Mouse (Mus musculus) lung, postnatal 10 days (tissue): ENCODE measurements around the gene Dapl1.

ENCODE experiments used
- DNase-seq: peaks from one replicate; pipeline ENCODE4 v3.0.0; 2021

Dapl1 gene

DNA sequence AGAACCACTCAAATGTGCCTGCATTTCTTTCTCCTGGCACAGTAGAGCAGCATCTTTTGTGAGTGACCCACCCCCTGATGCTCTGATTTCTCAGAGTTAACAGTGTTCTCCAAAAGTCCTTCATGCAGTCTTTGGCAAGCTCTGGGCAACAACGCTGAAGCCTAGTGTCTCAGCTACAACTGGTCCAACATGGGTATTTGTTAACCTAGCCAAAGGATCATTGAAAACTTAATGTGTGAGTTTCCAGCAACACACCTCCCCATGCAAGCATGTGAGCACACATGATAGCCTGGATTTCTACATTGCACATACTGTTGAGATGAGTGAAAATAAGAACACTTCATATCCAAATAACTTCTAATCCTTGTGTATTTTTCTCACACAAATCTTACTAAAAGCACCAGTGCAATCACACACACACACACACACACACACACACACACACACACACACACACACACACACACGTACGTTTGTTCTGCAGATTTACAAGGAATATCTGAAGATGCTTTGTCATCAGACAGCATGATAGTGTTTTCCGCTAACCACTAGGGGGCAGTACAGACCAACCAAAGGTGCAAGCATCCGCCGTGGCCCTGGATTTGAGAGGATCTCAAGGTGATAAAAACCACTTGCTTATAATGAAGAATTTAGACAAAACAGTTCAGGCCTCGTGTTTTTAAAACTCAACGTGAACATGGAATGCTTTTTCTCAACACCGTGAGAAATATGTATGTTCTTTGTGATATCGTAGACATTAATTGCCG, 56.9 kb downstream of the Dapl1 start:
- peak; percentile 91 for DNase-seq

GRCm38 (mm10) chr2:59543543-59544065, 59.2 kb downstream of the Dapl1 start:
- DNase-seq = no peak

DNA sequence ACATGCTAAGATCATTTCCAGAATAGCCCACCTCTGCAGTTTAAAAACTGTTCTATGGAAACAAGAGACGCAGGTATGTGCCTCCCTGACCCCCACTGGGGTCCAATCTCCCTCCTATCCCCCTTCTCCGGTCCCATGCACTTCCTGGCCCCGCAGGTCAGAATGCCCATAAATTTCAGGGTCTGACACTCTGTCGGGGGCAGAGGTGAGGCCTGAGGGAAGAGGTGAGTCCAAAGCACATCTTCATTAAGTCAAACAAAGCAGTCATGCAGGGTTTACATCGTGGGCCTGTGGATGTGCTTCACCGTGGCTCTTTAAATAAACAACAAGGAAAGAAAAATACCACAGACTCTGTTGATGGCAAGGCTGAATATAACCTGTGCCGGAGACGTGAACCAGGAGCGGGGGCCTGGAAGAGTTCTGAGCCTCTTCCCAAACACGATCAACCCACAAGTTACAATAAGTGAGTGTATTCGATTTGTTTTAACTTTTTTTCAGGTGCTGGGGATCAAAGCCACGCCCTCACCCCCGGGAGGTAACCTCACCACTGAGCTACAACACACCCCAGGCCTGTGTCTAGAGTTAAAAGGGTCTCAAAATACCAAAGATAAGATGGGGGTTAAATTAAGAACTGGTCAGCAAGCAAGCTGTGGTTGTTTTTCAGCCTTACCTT, 59.9 kb downstream of the Dapl1 start:
- no peak for DNase-seq

DNA sequence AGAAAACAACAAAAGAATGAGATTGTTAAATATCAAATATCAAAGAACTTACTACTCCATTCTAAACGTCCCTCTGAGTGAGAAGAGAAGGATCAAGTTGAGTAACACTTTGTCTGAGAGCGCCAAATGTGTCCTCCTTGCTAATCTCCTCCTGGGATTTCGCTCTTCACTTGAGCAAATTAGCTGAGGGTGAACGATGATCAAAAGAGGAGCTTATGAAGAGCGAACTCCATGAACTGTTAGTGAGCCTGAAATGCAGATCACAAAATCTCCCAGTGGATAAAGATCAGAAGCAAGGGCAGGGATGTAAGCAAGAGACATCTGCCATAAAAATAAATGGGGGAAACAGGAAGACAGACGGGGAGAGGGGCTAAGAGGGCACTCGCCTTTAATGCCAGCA, 60.5 kb downstream of the Dapl1 start:
- DNase-seq = no peak

DNA sequence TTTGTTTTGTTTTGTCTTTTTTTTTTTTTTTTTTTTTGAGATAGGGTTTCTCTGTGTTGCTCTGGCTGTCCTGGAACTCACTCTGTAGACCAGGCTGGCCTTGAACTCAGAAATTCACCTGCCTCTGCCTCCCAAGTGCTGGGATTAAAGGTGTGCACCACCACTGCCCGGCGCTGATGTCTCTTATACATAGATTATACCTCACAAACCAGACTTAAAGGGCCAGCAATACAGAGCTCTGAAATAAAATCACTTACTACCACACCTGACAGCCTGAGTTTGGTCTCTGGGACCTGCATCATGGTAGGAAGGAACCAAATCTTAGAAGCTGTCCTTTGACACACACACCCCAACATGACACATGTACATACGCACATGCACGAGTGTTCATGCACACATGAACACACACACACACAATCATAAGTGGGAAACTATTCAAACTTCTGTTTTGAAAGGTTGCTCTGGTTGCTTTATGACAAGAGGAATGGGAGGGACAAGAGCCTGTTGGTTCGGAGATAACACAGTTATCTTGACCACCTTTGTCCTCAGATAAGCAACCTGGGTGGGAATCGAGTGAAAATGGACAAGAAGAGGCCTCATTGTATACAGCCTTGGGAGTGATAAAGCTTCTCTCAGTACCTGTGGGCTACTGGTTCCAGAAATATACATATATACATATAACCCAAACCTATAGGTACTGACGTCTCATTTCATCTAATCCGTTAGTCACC, 63.1 kb downstream of the Dapl1 start:
- no peak for DNase-seq

DNA sequence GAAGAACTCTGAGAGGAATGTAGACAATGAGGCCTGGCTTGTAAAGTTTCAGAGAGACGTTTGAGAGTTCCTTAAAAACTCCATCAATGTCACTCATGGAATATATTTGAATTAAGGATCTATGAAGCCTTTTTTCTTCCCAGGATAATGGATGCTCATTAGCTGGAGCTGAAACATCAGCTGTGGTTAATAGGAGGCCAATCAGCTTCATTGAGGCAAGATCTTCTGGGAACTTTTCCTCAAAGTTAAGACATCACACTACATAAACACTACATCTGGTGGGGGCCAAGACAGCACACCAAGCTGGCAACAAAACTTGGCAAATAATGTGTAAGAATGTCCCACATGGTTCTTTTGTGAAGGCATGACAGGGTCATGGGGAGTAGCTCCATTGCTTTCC, 68.3 kb downstream of the Dapl1 start:
- DNase-seq = no peak

- no peak for DNase-seq
Measured at GRCm38 (mm10) chr2:59554373-59554940, 70.0 kb downstream of the Dapl1 start.
